ENCODE assay signal across 10 mouse cellular contexts in genomic region chr17:46444839-46445579, GRCm38 (mm10). TPM values are rescaled to one million over a fixed set of nuclear protein-coding genes. Genes with fewer than 3 reads are reported as not detected.
A peak's percentile ranks its signal among the peaks of the same experiment; 100 is the strongest.
DNase-seq lines count a peak whose midpoint lies in the region; ATAC-seq and TF ChIP-seq lines count a peak whose summit lies in the region.
"Had no signal": no experiment of that assay in that cellular context is flagged by ENCODE, and none has a peak within 500 bp of the region (broad histone marks: within the 10 kb centered on the region; RNA-seq: fewer than 3 reads in every experiment).

No protein-coding gene starts in this region.

- peak overlapping the region; percentile 75 for H3K4me2 ChIP-seq in kidney, embryonic 16.5 days (replicated peaks; ENCODE audit: low read depth, low read length)
- H3K4me2 ChIP-seq in embryonic facial prominence, embryonic 14.5 days (ENCODE audit: low read depth, low read length): peak overlapping the region; percentile 78
- H3K4me2 ChIP-seq in hindbrain, postnatal 0 days (ENCODE audit: low read depth, low read length): peak overlapping the region; percentile 19; the same call in 1 of the 2 replicates
- peak overlapping the region; percentile 15; the same call in 1 of the 2 replicates for H3K4me2 ChIP-seq in midbrain, postnatal 0 days (ENCODE audit: low read depth, low read length, poor library complexity, severe bottlenecking)

- no peak for DNase-seq in kidney, adult 18-20 months
- DNase-seq in embryonic facial prominence, embryonic 14.5 days (ENCODE audit: low spot score): no peak
- DNase-seq in hindbrain, postnatal 0 days (ENCODE audit: low spot score): no peak
- no peak for DNase-seq in midbrain, postnatal 0 days (ENCODE audit: low spot score)
- DNase-seq in urinary bladder, postnatal 10 days (ENCODE audit: low spot score): no peak
- no peak for DNase-seq in gastrocnemius, postnatal 36 days
- DNase-seq: gastrocnemius, postnatal 25 days had no signal

- H3K27me3 ChIP-seq in kidney, embryonic 16.5 days (ENCODE audit: insufficient read depth, low read length): peaks cover 51% of the 10 kb centered on the region
- peaks cover 45% of the 10 kb centered on the region for H3K27me3 ChIP-seq in embryonic facial prominence, embryonic 14.5 days (replicated peaks; ENCODE audit: control insufficient read depth, insufficient read depth, low read length)
- no peaks in the 10 kb centered on the region for H3K27me3 ChIP-seq in hindbrain, postnatal 0 days (ENCODE audit: insufficient read depth, low read length)
- H3K27me3 ChIP-seq in midbrain, postnatal 0 days (ENCODE audit: insufficient read depth, low read length): peaks cover 9% of the 10 kb centered on the region; the same call in 1 of the 2 replicates

- no peak for TF ChIP-seq CTCF in hindbrain, postnatal 0 days (IDR thresholded peaks at IDR 0.05; ENCODE audit: low read depth)
- TF ChIP-seq CTCF in midbrain, postnatal 0 days (IDR thresholded peaks at IDR 0.05): no peak

- 1% methylated on average over 49 of the region's 50 CpGs for WGBS in kidney, embryonic 16.5 days
- WGBS in embryonic facial prominence, embryonic 14.5 days: 1% methylated on average over 32 of the region's 50 CpGs
- 13% methylated on average over 47 of the region's 50 CpGs for WGBS in hindbrain, postnatal 0 days
- 18% methylated on average over 44 of the region's 50 CpGs for WGBS in midbrain, postnatal 0 days

- no peaks in the 10 kb centered on the region for H3K9me3 ChIP-seq in kidney, embryonic 16.5 days (ENCODE audit: low read length)
- H3K9me3 ChIP-seq in embryonic facial prominence, embryonic 14.5 days (ENCODE audit: control insufficient read depth, low read length): no peaks in the 10 kb centered on the region
- no peaks in the 10 kb centered on the region for H3K9me3 ChIP-seq in hindbrain, postnatal 0 days (ENCODE audit: low read length)
- no peaks in the 10 kb centered on the region for H3K9me3 ChIP-seq in midbrain, postnatal 0 days (ENCODE audit: low read length)

- peak; percentile 35; the same call in 1 of the 2 replicates for ATAC-seq in kidney, embryonic 16.5 days (ENCODE audit: low FRiP score, low TSS enrichment)
- no peak; the same call in 1 of the 2 replicates for ATAC-seq in embryonic facial prominence, embryonic 14.5 days (ENCODE audit: low read depth)
- ATAC-seq in hindbrain, postnatal 0 days: no peak
- ATAC-seq in midbrain, postnatal 0 days (ENCODE audit: low FRiP score): no peak

- intact Hi-C loops in gastrocnemius, postnatal 36 days (cut with DNase I): no loop called here

- no peaks in the 10 kb centered on the region for H3K36me3 ChIP-seq in kidney, embryonic 16.5 days (ENCODE audit: insufficient read depth, low read length)
- no peaks in the 10 kb centered on the region for H3K36me3 ChIP-seq in embryonic facial prominence, embryonic 14.5 days (ENCODE audit: control insufficient read depth, insufficient read depth, low read length)
- peaks cover 10% of the 10 kb centered on the region; the same call in 1 of the 2 replicates for H3K36me3 ChIP-seq in hindbrain, postnatal 0 days (ENCODE audit: insufficient read depth, low read length)
- H3K36me3 ChIP-seq in midbrain, postnatal 0 days (ENCODE audit: insufficient read depth, low read length): peaks cover 20% of the 10 kb centered on the region

- no peak overlapping the region for H3K27ac ChIP-seq in kidney, embryonic 16.5 days (ENCODE audit: low read length)
- H3K27ac ChIP-seq in embryonic facial prominence, embryonic 14.5 days (replicated peaks; ENCODE audit: low read depth, low read length): no peak overlapping the region
- no peak overlapping the region for H3K27ac ChIP-seq in hindbrain, postnatal 0 days
- H3K27ac ChIP-seq in midbrain, postnatal 0 days (ENCODE audit: low read depth, low read length): no peak overlapping the region
- H3K27ac ChIP-seq: liver, embryonic 14.5 days had no signal

- H3K9ac ChIP-seq in kidney, embryonic 16.5 days (replicated peaks; ENCODE audit: low read length): peak overlapping the region; percentile 58
- H3K9ac ChIP-seq in embryonic facial prominence, embryonic 14.5 days (ENCODE audit: low read depth, low read length): peak overlapping the region; percentile 54
- H3K9ac ChIP-seq in hindbrain, postnatal 0 days (replicated peaks; ENCODE audit: low read length): no peak overlapping the region
- H3K9ac ChIP-seq in midbrain, postnatal 0 days (replicated peaks; ENCODE audit: low read length, poor library complexity, severe bottlenecking): no peak overlapping the region
- H3K9ac ChIP-seq: liver, embryonic 14.5 days had no signal

- peak overlapping the region; percentile 47 for H3K4me3 ChIP-seq in kidney, embryonic 16.5 days (ENCODE audit: low read length)
- peak overlapping the region; percentile 41 for H3K4me3 ChIP-seq in embryonic facial prominence, embryonic 14.5 days (ENCODE audit: low read depth, low read length)
- H3K4me3 ChIP-seq in hindbrain, postnatal 0 days (ENCODE audit: low read length): no peak overlapping the region
- H3K4me3 ChIP-seq in midbrain, postnatal 0 days (ENCODE audit: low read depth, low read length): no peak overlapping the region

- peaks cover 19% of the 10 kb centered on the region for H3K4me1 ChIP-seq in kidney, embryonic 16.5 days (ENCODE audit: insufficient read depth, low read length)
- H3K4me1 ChIP-seq in embryonic facial prominence, embryonic 14.5 days (ENCODE audit: control insufficient read depth, insufficient read depth, low read length): peaks cover 3% of the 10 kb centered on the region; the same call in 1 of the 2 replicates
- H3K4me1 ChIP-seq in hindbrain, postnatal 0 days (ENCODE audit: insufficient read depth, low read length): no peaks in the 10 kb centered on the region
- H3K4me1 ChIP-seq in midbrain, postnatal 0 days (ENCODE audit: insufficient read depth, low read length): no peaks in the 10 kb centered on the region

RNA-seq across cellular contexts. Expression of gene Slc22a7, which starts 6.8 kb away (rescaled TPM):
- 0.15 and 0.32 TPM in 2 replicates for polyA plus RNA-seq in kidney, embryonic 16.5 days (2015; fragmentation: Nextera tagmentation; extraction: Ambion mirVana)
- polyA plus RNA-seq in embryonic facial prominence, embryonic 14.5 days (2014; fragmentation: Nextera tagmentation; extraction: Ambion mirVana): not detected in 2 replicates
- not detected in 2 replicates for total RNA-seq in hindbrain, postnatal 0 days (2014; rRNA removed)
- 0.13 TPM in 1 of 2 replicates, not detected in the other for polyA plus RNA-seq in hindbrain, postnatal 0 days (2015; fragmentation: Nextera tagmentation; extraction: Ambion mirVana)
- total RNA-seq in midbrain, postnatal 0 days (2014; rRNA removed): 0.93 TPM in 1 of 2 replicates, not detected in the other
- 0.20 TPM in 1 of 2 replicates, not detected in the other for polyA plus RNA-seq in midbrain, postnatal 0 days (2015; fragmentation: Nextera tagmentation; extraction: Ambion mirVana)
- not detected for total RNA-seq in gastrocnemius, postnatal 36 days (2021)
- total RNA-seq: common myeloid progenitor, adult 5-6 weeks; gastrocnemius, postnatal 25 days had no signal

RNA-seq across cellular contexts. Expression of gene Crip3, which starts 16.3 kb away (rescaled TPM):
- 0.54 and 0.68 TPM in 2 replicates for polyA plus RNA-seq in kidney, embryonic 16.5 days (2015; fragmentation: Nextera tagmentation; extraction: Ambion mirVana)
- polyA plus RNA-seq in embryonic facial prominence, embryonic 14.5 days (2014; fragmentation: Nextera tagmentation; extraction: Ambion mirVana): 0.99 and 2.0 TPM in 2 replicates
- total RNA-seq in hindbrain, postnatal 0 days (2014; rRNA removed): 1.4 and 4.0 TPM in 2 replicates
- 1.6 and 1.7 TPM in 2 replicates for polyA plus RNA-seq in hindbrain, postnatal 0 days (2015; fragmentation: Nextera tagmentation; extraction: Ambion mirVana)
- total RNA-seq in midbrain, postnatal 0 days (2014; rRNA removed): 2.0 and 3.0 TPM in 2 replicates
- polyA plus RNA-seq in midbrain, postnatal 0 days (2015; fragmentation: Nextera tagmentation; extraction: Ambion mirVana): 1.5 and 2.1 TPM in 2 replicates
- total RNA-seq in gastrocnemius, postnatal 36 days (2021): under 1 TPM; 0.38 to 0.39 TPM
- total RNA-seq: common myeloid progenitor, adult 5-6 weeks had no signal
- polyA plus RNA-seq: liver, embryonic 14.5 days had no signal

RNA-seq across cellular contexts. Expression of gene Ttbk1, which starts 42.5 kb away (rescaled TPM):
- polyA plus RNA-seq in kidney, embryonic 16.5 days (2015; fragmentation: Nextera tagmentation; extraction: Ambion mirVana): 0.15 and 0.23 TPM in 2 replicates
- polyA plus RNA-seq in embryonic facial prominence, embryonic 14.5 days (2014; fragmentation: Nextera tagmentation; extraction: Ambion mirVana): 0.46 and 0.61 TPM in 2 replicates
- 46.5 and 53.4 TPM in 2 replicates for total RNA-seq in hindbrain, postnatal 0 days (2014; rRNA removed)
- polyA plus RNA-seq in hindbrain, postnatal 0 days (2015; fragmentation: Nextera tagmentation; extraction: Ambion mirVana): 6.3 and 6.5 TPM in 2 replicates
- total RNA-seq in midbrain, postnatal 0 days (2014; rRNA removed): 46.8 and 50.1 TPM in 2 replicates
- polyA plus RNA-seq in midbrain, postnatal 0 days (2015; fragmentation: Nextera tagmentation; extraction: Ambion mirVana): 5.4 and 6.1 TPM in 2 replicates
- total RNA-seq in gastrocnemius, postnatal 36 days (2021): under 1 TPM; 0.36 to 0.39 TPM
- total RNA-seq: common myeloid progenitor, adult 5-6 weeks had no signal

RNA-seq across cellular contexts. Expression of gene Dnph1, which starts 51.5 kb away (rescaled TPM):
- 56.5 and 60.3 TPM in 2 replicates for polyA plus RNA-seq in kidney, embryonic 16.5 days (2015; fragmentation: Nextera tagmentation; extraction: Ambion mirVana)
- polyA plus RNA-seq in embryonic facial prominence, embryonic 14.5 days (2014; fragmentation: Nextera tagmentation; extraction: Ambion mirVana): 34.5 and 36.9 TPM in 2 replicates
- total RNA-seq in hindbrain, postnatal 0 days (2014; rRNA removed): 8.9 and 9.9 TPM in 2 replicates
- 19.2 and 23.4 TPM in 2 replicates for polyA plus RNA-seq in hindbrain, postnatal 0 days (2015; fragmentation: Nextera tagmentation; extraction: Ambion mirVana)
- total RNA-seq in midbrain, postnatal 0 days (2014; rRNA removed): 4.0 and 4.1 TPM in 2 replicates
- 10.2 and 10.4 TPM in 2 replicates for polyA plus RNA-seq in midbrain, postnatal 0 days (2015; fragmentation: Nextera tagmentation; extraction: Ambion mirVana)
- total RNA-seq in gastrocnemius, postnatal 36 days (2021): 1 to 10 TPM; 4.9 to 6.7 TPM

Comparison
In these comparisons a context has a peak if more than half of its experiments do, and no peak if none do; other contexts are left out.
1. H3K4me2 ChIP-seq: peak in every context shown above with its lines; median percentile 78 in embryonic facial prominence, embryonic 14.5 days; 75 in kidney, embryonic 16.5 days; 19 in hindbrain, postnatal 0 days; 15 in midbrain, postnatal 0 days.
2. H3K4me3 ChIP-seq: peak in kidney, embryonic 16.5 days (single experiment) and embryonic facial prominence, embryonic 14.5 days (single experiment); none in hindbrain, postnatal 0 days (single experiment) and midbrain, postnatal 0 days (single experiment).
3. H3K9ac ChIP-seq: peak in kidney, embryonic 16.5 days (single experiment) and embryonic facial prominence, embryonic 14.5 days (single experiment); none in hindbrain, postnatal 0 days (single experiment) and midbrain, postnatal 0 days (single experiment).